Mouse (Mus musculus) thymus, adult 2 months (tissue): Measurements from ENCODE around the gene Rimkla.

ENCODE experiments used
- CTCF ChIP-seq: fragments of 200-500 bp; IDR thresholded peaks from 2 replicates; pipeline ENCODE4 v1.5.1; 2012; ENCODE audit warnings: mild to moderate bottlenecking, control low read depth, low read length, moderate library complexity, borderline replicate concordance; ENCODE audit not compliant: control insufficient read depth, poor library complexity, insufficient read depth; ENCODE audit errors: extremely low read depth
- POLR2A ChIP-seq: fragments of 200-500 bp; IDR thresholded peaks from 2 replicates; pipeline ENCODE4 v1.6.1; 2012; ENCODE audit warnings: mild to moderate bottlenecking, low read length, control low read depth, moderate library complexity; ENCODE audit not compliant: control insufficient read depth, poor library complexity, insufficient read depth; ENCODE audit errors: extremely low read depth

GRCm38 (mm10) chr4:119483051-119483450, 9.4 kb downstream of the Rimkla start:
- no peak for TF ChIP-seq CTCF
- no peak for TF ChIP-seq POLR2A
